Mouse (Mus musculus): Measurements from ENCODE around the gene Hivep1. TPM values are rescaled to one million over a fixed set of nuclear protein-coding genes. Genes with fewer than 3 reads are reported as not detected.

Gene Hivep1
- total RNA-seq, 1 experiment from 2014 or later: 13.8 TPM

DNA sequence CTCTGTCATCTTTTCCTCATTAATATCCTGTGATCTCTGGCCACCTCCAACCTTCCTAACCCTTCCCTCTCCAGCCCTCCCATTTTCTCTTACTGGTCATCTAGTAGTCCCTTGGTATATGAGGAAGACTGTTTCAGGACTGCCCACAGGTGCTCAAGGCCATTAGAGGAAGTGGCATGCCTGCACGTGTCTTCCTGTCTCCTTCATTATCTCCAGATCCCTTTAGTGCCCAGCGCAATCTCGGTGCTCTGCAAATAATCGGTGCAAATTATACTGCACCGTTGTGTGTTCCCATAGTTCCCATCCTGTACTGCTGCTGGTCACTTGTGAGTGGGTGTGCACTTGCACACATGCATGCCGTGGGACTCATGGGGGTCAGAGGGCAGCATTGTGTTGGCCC, 19.2 kb downstream of the Hivep1 start:
- no peak for ATAC-seq (replicated peaks; ENCODE audit: insufficient number of reproducible peaks, low FRiP score, low TSS enrichment, poor library complexity, severe bottlenecking)

DNA sequence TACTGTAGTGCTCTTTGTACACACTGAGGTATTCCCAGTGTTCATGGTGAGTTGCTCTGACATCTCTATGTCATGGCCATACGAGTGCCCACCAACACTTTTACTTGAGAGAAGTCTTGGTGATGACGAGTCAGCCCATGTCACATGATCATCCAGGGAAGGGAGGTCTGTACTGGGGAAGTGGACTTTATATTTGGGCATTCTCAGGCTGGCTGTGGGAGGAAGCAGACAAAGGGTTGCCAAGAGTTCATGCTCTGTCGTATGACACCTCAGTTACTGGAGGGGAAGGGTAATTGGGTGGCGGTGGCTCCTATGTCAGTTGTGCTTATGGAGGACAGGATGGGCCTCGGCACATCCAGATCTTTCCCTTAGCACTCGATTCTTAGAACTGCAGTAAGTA, 21.5 kb downstream of the Hivep1 start:
- ATAC-seq (replicated peaks; ENCODE audit: insufficient number of reproducible peaks, low FRiP score, low TSS enrichment, poor library complexity, severe bottlenecking): peak; percentile 60

DNA sequence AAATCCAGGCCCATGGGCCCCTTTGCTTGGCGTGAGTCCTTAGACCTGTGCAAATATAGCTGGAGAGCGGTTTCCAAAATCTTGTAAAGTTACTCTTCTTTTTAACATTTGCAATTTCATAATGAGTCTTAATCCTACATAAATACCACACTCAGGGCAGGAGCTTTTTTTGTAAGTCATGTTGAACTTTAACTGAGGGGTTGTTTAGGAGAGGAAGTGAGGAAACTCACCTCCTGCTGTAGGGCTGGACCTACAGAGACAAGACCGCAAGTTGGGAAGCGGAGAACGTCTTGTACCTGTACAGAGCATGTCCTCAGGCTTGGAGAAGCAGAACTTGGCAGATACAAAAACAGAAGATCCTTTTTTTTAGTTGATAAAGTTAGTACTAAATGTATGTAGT, 23.7 kb downstream of the Hivep1 start:
- no peak for ATAC-seq (replicated peaks; ENCODE audit: insufficient number of reproducible peaks, low FRiP score, low TSS enrichment, poor library complexity, severe bottlenecking)

DNA sequence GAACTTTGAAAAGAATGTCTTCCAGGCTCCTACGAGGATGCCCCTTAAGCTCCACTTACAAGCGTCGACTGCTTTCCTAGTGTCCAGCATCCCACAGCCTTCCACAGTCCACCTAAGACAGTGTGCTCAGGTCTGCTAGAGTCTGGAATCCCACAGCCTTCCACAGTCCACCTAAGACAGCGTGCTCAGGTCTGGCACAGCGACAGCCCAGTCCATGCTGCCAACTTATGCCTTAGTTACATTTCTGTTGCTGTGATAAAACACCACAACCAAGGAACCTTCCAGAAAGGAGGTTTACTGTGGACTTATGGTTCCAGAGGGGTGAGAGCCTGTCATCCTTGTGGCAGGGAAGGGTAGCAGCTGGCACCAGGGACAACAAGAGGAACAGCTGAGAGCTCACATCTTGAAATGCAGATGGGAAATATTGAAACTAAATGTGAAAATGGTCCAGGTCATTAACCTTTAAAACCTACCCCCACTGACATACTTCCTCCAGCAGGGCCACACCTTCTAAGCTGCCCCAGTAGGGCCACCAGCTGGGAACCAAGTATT, 25.0 kb downstream of the Hivep1 start:
- no peak for ATAC-seq (replicated peaks; ENCODE audit: insufficient number of reproducible peaks, low FRiP score, low TSS enrichment, poor library complexity, severe bottlenecking)

DNA sequence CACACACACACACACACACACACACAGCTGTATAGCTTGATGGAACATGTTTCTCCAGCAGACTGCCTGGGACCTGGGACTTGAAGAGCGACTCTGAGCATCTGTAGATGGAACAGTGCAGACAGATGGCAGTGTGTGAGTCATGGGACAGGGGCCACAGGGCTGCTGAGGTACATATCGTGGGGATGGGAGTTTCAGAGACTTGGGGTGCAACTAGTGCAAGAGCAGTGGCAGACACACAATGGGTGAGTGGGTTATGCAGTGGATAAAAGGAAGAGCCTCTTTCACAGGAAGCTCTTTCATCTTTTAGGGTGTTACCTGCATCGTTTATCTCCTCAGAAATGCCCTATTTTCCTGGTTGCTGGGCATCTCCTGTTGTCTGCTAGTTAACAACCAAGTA, 25.8 kb downstream of the Hivep1 start:
- no peak for ATAC-seq (replicated peaks; ENCODE audit: insufficient number of reproducible peaks, low FRiP score, low TSS enrichment, poor library complexity, severe bottlenecking)

DNA sequence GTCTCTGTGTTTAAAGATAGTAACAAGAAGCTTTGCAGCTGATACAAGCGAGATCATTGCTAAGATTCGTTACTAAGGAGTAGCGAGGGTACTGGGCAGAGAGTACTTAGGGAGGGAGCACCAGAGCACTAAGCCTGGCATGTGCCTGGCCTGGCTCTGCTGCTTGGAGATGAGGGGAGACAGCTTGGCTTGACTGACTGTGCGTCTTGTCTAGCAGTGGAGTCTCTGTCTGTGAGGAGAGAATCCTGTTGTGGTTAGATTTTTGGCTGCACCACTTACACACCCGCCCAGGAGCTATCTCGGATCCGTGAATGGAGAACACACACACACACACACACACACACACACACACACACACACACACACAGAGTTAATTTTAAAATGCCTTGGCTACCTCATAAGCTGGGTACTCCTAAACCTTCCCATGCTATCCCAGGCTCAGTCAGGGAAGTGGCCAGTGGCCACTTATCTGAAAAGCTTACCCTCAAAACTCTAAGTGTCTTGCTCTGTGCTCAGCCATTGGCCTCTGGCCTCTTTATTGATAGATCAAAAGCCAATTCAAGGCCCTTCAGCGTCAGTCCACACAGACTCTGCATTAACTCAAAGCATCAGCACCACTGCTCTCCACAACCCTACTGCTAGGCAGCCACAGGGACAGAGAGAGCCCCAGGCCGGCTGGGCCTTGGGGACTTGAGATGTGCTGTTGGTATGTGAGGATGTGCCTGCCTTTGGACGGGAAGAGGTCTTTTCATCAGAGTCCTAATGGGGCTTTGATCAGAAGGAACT, 28.5 kb downstream of the Hivep1 start:
- no peak for ATAC-seq (replicated peaks; ENCODE audit: insufficient number of reproducible peaks, low FRiP score, low TSS enrichment, poor library complexity, severe bottlenecking)

DNA sequence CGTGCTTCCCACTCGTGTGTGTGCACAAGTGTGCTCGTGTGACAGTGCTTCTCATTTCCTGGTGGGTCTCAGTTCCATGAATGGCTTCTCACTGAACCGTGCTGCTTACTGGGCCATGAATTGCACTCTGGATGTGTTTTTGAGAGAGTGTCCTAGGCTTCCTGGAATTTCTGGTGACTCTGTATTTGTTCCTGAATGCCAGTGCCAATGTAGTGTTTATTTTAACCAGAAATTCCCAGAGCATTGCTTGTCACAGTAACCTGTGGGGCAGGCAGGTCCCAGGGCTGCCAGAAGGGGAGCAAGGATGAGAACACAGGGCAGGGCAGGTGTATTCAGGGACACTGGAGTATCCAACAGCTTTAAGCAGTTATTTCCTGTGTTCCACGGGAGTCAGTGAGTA, 36.5 kb downstream of the Hivep1 start:
- ATAC-seq (replicated peaks; ENCODE audit: insufficient number of reproducible peaks, low FRiP score, low TSS enrichment, poor library complexity, severe bottlenecking): no peak

DNA sequence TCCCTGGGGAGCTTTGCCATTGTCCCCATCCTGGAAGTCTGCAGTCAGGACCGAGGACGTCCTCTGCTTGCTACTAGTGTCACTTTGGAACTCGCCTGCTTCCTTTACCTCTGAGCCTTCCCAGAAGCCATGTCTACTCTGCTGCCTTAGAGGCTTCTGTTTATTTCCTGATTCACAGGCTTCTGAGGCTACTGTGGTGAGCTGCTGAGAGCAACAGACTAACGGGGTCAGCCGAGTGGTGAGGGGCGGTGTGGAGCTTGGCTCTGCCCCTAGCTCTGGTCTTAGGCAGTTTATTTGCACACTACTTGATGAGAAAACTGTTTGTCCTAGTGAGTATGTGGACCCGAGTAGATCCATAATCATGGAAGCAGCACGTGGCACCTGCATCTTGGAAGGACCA, 37.2 kb downstream of the Hivep1 start:
- no peak for ATAC-seq (replicated peaks; ENCODE audit: insufficient number of reproducible peaks, low FRiP score, low TSS enrichment, poor library complexity, severe bottlenecking)

DNA sequence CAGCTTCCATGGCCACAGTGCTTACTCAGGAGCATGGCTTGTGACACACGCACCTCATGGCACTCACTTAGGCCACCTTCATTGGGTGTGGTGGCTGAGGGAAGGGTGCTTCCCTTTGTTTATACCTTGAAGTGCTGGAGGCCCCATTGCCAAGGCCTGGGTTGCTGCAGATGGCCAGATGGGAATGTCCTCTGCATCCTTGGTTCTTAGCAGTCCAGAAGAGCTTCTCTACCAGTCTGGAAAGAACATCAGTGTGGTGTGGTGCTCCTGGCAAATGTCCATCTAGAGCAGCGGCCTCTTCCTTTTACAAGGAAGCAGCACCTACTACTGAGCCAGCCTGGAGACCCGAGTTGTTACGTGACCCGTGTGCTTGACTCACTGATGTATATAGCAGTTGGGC, 38.9 kb downstream of the Hivep1 start:
- no peak for ATAC-seq (replicated peaks; ENCODE audit: insufficient number of reproducible peaks, low FRiP score, low TSS enrichment, poor library complexity, severe bottlenecking)

DNA sequence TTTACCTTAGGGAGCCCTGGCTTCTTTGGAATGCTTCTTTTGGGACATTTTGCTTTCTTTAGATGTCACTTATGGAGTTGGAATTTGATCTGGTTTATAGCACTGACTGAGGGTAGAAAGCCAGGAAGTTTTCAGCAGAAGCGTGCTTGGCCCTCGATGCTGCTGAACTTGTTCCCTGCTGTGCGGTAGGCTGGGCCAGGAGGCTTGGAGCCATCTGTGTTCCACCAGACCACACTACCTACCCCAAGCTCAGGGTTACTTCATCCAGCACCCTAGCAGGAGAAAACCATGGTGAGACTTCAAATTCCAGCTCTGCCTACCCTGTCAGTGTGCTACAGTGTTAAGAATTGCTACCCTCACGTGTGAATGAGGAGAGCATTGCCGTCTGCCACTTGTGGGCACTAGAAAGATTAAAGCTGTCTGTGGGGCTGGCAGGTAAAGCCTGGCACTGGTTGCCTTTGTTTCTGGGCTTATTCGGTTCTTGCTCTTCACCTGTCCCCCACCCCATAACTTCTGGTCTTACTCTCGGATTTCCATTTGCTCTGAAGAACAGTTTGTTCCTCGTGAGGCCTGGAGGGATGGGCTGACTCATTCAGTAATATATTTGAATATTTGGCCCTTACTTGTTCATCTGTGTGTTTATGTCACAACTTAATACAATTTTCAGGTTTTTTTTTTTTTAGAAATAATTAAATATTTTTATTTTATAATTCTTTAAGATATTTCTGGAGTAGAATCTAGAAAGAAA, 40.7 kb downstream of the Hivep1 start:
- ATAC-seq (replicated peaks; ENCODE audit: insufficient number of reproducible peaks, low FRiP score, low TSS enrichment, poor library complexity, severe bottlenecking): no peak

DNA sequence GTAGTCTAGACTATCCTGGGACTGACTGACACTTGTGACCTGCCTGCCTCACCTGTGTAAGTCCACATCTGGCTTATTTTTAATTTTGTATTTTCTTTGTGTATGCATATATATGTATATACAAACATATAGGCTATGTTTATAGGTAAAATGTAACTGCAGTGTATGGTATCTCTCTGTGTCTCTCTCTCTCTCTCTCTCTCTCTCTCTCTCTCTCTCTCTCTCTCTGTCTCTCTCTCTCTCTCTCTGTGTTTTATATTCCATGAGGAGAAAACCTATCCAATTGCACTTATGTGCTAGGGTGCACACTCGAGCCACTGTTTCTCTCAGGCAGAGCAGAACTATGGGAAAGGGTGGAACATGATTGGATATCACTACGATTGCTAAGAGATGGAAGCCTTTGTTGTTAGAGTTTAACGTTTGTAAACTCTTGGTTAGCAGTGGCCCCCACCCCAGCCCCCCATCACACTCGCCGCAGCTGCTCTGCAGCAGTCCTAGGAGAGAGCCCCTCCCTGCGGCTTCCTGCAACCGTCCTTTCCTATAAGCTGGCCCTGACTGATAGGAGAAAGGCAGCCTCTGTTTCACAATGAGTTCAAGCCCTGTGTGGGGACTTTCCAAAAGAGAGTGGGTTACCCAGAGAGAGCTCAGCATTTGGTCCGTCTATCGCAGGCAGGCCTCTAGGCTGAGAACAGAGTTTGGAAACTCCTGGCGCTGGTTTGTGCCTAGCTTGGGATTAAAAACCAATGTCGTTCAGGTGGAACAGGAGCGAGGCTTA, 41.6 kb downstream of the Hivep1 start:
- ATAC-seq (replicated peaks; ENCODE audit: insufficient number of reproducible peaks, low FRiP score, low TSS enrichment, poor library complexity, severe bottlenecking): no peak

DNA sequence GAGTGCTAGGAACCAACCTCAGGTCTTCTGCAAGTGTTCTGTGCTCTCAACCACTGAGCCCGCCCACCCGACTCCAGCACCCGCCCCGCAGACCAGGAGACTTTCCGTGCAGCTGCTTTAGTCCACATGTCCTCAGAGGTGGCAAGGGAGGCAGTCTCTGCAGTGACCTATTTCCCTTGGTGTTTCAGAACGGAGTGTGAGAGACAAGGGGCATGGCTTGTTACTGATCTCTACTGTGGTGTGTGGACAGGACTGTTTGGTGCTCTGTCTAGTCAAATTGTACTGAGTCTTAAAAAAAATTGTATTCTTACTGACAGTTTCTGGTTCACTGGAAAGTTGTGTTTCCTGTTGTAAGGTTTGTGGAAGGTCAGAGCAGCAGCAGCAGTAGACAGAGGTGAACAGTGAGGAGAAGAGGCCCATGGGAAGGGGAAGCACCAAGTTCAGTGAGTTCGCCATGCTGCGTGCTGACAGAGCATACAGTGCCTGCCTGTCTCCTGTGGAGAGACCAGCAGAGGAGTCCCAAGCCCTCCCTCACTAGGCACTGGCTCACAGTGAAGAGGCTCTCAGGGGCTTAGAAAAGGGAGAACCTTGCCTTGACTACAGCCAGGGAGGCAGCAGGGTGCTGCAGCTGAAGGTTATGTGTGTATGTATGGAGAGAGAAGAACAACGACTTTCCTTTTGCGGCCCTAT, 44.1 kb downstream of the Hivep1 start:
- ATAC-seq (replicated peaks; ENCODE audit: insufficient number of reproducible peaks, low FRiP score, low TSS enrichment, poor library complexity, severe bottlenecking): peak; percentile 59; the same call in 1 of the 2 replicates

DNA sequence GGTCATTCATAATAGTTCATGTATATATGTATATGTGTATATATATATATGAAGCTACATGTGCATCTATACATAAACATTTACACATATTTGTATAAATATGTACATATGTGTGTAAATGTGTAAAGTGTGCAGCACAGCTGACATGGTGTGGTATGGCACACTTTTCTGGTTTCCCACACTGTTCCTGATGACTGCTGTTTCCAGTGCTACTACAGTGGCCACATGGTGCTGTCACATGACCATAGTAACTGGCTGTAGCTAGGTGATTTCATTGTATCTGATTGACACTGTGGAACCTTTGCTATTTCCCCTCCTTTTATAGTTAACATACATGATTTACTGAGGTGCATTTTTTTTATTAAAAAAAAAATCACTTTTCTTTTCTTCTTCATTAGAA, 45.3 kb downstream of the Hivep1 start:
- ATAC-seq (replicated peaks; ENCODE audit: insufficient number of reproducible peaks, low FRiP score, low TSS enrichment, poor library complexity, severe bottlenecking): no peak

DNA sequence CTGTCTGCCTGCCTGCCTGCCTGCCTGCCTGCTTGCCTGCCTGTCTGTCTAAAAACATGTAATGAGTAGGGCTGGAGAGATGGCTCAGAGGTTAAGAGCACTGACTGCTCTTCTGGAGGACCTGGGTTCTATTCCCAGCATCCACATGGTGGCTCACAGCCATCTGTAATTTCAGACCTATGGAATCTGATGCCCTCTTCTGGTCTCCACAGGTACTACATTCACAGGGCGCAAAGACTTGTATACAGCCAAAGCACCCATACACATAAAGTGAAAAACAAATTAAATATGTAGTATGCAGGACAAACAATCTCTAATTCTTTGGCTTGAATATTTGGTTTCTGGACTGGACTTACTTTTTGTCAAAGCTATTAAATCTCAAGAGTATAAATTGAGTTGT, 46.7 kb downstream of the Hivep1 start:
- no peak for ATAC-seq (replicated peaks; ENCODE audit: insufficient number of reproducible peaks, low FRiP score, low TSS enrichment, poor library complexity, severe bottlenecking)

DNA sequence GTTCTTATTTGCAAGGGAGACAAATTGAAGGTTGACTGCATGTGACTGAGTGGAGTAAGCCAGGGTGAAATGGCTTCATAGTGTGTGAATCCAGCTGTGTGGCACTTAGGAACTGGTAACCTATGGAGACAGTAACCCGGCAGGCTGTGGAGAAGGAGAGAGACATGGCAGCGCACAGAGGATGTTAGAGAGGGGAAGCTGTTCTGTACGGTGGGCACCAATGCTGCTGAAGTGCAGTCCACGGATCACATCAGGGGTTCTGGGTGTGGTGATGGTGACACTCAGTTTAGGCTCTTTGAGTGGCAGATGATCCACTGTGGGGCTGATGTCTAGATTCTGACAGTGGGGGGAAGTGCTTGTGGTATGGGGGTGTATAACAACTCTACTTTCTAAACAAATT, 47.7 kb downstream of the Hivep1 start:
- ATAC-seq (replicated peaks; ENCODE audit: insufficient number of reproducible peaks, low FRiP score, low TSS enrichment, poor library complexity, severe bottlenecking): no peak

DNA sequence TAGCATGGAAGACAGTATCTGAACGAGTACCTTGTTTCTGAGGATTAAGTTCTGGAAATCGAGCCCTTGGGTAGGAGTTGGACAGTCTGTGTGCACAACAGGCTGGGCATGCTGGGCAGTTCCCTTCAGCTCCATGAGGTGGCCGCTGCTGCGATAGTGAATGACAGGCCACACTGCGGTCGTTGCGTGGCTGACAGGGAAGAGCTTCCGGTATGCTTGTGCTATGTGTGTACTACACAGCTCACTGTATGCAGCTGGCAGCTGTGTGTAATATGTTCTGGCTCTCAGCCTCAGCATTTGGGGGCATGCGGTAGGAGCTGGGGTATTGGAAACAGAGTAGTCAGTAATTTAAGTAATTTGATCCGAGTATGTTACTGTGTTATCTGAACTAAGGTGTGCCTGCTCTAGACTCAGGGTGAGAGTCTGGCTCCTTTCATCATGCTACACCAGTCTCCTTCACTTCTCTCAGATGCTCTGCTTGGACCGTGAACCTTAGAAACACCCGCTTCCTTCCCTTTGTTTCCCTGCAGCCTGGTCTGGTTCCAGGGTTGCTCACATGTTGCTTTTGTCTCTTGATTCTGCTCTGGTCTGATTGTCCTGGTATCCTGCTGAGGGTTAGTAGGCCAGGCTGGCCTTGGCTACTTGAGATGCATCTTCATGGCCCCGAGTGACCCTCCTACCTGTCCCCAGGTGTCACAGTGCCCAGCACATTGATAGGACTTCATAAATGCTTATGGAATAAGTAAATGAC, 49.8 kb downstream of the Hivep1 start:
- peak; percentile 43; the same call in 1 of the 2 replicates for ATAC-seq (replicated peaks; ENCODE audit: insufficient number of reproducible peaks, low FRiP score, low TSS enrichment, poor library complexity, severe bottlenecking)

DNA sequence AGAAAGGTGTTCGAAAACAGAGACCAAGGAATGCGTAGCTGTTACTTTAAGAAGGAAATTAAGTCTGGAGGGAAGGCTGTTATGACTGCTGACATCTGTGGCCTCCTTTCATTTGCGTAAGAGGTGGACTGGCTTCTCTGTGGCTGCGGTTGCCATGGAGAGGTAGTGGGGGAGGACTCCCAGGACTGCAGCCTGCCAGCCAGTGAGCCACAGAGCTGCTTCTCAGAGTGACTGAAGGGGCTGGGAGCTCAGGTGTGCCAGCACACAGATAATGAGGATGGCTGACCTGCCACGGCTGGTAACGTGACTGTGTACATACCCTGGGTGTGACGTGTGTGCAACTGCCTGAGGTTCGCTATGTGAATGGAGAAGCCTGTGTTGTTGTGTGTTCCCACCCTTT, 51.2 kb downstream of the Hivep1 start:
- peak; percentile 96 for ATAC-seq (replicated peaks; ENCODE audit: insufficient number of reproducible peaks, low FRiP score, low TSS enrichment, poor library complexity, severe bottlenecking)
